Mouse (Mus musculus): ENCODE measurements around the gene Akap2. TPM values are rescaled to one million over a fixed set of nuclear protein-coding genes. Genes with fewer than 3 reads are reported as not detected.
A peak's percentile ranks its signal among the peaks of the same experiment; 100 is the strongest.

Gene Akap2
- total RNA-seq, 1 experiment from 2014 or later = 158 TPM

- no peak for DNase-seq
Measured at GRCm38 (mm10) chr4:57797548-57798285, 80.3 kb downstream of the Akap2 start.

DNA sequence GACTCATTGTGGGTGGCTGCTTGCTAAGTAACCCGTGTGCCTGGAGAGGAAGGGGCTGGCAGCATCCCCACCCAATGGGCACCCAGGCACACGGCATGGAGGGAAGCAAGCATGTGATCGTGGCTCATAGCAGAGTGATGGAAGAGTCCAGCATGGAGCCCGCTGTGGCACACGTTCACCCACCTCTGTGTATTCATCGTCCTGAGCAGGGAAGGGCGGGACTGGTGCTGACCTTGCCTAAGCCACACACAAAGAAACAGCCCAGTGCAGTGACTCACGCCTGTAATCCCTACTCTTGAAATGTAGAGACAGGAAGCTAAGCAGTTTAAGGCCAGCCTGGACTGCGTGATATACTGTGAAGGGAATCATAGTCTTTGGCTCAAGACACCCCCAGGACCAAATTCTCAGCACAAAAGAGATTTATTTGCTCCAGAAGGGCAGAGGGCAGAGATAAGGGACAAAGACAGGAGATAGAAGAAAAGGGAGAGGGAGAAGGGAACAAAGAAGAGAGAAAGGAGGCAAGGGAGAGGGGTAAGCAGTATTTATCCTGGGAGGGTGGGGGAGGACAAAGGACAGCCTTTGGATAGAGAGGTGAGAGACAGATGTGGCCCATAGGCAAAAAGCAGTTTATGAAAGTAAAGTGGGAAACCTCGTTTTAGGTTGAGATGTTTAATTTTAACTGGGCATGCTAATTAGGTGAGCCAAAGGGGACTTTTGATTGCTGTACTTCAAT is 81.0 kb downstream of the Akap2 start:
- peak; percentile 62 for DNase-seq

GRCm38 (mm10) chr4:57799297-57799696 is 81.8 kb downstream of the Akap2 start:
- DNase-seq = no peak

- no peak for DNase-seq
Measured at GRCm38 (mm10) chr4:57801239-57801638, 83.8 kb downstream of the Akap2 start.

DNA sequence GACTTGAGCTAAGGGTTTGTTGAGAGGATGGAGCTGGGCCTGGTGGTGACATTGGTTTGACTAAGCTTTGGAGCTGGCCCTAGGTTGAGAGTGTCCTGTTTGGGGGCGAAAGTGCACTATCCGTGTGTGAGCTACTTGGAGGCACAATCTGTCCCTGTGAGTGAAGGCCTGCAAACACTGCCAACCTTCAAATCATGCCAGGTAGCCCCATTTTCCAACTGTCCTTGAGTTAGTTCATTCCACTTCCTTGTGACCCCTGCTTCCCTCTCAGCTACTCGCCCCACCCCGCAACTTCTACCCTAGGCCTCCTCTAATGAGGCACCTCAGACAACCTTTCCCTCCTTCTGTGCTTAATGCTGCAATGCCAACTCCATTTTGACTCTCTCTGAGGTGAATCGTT is 84.5 kb downstream of the Akap2 start:
- no peak for DNase-seq

DNA sequence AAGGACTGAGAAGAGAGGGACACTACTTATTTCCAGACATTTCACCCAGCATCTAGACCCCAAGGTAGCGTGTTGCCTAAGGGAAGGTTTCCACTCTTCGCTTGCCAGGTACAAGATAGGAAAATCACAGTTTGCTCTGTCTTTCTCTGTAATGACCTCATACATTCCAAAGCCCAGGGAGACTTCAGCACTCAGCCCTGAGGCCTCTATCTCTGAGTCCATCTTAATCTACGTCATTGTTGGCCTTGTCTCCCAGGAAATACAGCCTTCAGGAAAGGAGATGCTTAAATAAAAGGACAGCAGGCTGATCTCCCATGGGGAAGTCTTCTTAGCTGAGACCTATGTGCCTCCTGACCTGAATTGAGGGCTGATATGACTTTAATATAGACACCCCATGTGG is 85.0 kb downstream of the Akap2 start:
- DNase-seq = no peak

GRCm38 (mm10) chr4:57804902-57805301 is 87.4 kb downstream of the Akap2 start:
- no peak for DNase-seq

DNA sequence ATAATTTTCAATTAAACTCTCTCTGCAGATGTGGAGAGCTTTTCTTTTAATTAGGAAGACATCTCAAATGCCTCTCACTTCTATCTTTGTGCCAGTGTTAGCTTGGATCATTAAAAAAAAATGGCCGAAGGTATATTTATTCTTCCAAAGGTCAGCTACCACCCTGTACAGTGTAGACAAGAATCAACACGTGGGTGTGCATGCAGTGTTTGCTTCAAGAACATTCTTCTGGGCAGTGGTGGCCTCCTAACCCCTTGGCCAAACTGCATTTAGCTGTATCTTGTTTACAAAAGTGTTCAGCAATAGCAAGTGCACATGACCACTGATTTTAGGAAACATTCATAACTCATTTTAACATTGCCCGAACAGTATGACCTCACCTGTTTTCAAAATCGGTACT is 92.0 kb downstream of the Akap2 start:
- DNase-seq = no peak

DNA sequence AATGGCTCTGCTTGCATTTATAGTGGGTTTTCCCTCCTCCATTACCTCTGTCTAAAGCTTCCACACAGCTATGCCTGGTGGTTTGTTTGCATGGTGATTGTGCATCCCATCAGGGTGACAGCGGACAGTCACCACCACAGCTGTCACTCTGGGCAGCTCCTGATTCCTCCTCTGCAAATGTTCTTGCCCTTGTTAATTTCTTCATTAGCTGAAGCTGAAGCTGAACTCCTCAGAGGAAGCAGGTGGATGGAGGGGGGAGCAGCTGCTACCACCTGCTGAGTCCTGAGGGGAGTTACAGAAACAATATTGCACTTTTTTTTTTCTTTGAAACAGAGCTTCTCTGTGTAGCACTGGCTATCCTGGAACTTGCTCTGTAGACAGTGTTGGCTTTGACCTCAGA is 94.6 kb downstream of the Akap2 start:
- no peak for DNase-seq

- no peak for DNase-seq
Measured at GRCm38 (mm10) chr4:57812916-57813575, 95.6 kb downstream of the Akap2 start.

DNA sequence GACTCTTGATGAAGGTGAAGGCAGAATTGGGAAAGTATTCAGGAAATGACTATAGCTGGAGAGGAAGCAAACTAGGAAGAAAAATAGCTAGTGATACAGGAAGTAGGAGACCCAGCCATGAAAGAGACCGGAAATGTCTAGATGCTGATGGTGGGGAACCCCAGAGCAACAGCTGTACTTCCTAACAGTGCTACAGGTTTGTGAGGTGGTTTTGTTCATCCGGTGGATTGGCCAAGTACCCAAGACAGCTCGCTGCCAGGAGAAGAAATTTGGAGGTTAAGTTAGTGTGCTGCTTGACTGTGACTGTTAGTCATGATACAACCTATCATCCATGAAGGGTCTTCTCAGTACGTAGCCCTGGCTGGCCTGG is 96.1 kb downstream of the Akap2 start:
- no peak for DNase-seq

GRCm38 (mm10) chr4:57815355-57815754 is 97.9 kb downstream of the Akap2 start:
- no peak for DNase-seq

DNA sequence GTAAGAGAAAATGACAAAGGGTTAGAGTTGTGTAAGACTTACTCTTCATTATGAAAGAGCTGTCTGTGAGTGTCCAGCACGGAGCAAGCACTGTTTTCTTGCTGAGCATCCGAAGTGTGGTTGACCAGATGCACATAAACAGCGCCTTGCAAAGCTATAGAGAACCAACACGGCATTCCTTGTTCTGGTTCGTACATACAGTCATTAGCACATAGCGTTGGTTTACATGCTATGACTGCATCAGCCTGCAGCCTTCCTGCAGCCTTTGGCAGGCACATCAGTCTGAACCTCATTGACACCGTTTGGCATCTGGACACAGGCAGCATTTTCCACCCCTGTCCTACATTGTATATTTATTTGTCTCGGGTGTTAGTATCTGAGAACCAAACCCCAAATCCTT is 98.7 kb downstream of the Akap2 start:
- DNase-seq = no peak

DNA sequence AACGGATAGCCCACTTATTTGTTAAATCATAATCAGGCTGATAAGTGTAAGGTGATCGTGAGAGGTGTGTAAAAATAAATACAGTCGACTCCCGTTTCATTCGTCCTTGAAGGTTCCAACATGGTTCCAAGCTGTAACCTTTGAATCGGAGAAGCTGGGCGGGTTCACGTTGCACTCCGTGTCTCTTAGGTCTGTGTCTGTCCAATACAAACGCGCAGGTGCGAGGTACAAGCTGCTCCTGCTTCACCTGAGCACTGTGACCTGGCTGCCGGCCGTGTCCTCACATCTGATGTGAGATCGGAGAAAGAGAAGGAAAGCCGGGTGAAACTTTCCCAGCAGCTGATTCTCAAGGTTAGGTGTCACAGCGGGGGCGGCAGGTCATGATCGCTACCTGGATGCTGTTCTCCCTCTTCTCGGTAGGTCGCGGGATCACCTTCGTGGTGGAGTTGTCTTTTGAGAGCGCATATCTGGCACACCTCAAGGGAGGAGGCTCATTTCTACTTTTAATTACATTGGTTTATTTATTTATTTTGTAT is 103.5 kb downstream of the Akap2 start:
- no peak for DNase-seq

GRCm38 (mm10) chr4:57821556-57822356 is 104.3 kb downstream of the Akap2 start:
- no peak for DNase-seq

- no peak for DNase-seq
Measured at GRCm38 (mm10) chr4:57822641-57823040, 105.2 kb downstream of the Akap2 start.

GRCm38 (mm10) chr4:57824626-57825240 is 107.3 kb downstream of the Akap2 start:
- no peak for DNase-seq

DNA sequence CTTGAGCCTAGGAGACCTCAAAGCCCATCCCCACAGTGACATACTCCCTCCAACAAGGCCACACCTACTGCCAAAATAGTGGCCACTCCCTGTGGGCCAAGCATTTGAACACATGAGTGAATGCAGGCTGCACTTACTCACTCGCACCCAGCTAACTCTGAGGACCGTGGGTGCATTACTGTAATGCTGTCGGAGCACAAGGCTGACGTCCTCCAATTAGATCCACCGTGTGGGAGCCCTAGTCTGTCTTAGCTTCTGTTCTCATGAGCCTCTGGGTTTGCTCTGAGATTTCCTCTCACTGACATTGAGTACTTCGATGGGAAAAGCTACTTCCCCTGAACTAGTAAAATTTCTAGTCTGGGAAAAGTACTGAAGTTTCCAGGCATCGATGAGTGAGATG is 108.8 kb downstream of the Akap2 start:
- no peak for DNase-seq

DNA sequence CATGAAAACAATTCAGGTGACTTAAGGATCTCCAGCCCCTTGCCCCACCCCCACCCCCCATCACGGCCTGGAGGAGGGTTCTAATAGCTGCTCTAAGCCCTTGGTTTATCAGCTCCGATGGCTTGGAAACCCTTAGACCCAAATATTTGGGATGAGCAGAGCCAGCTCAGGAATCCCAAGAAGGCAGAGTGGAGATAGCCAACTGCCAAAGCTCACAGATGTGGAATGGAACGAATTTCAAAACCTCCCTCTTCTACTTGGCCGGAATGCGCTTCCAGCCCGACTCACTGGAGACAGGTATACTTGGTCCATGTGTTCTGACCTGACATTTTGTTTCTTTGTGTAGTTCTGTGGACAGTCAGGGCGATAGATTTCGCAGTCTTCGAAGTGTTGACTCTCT is 111.7 kb downstream of the Akap2 start:
- no peak for DNase-seq

DNA sequence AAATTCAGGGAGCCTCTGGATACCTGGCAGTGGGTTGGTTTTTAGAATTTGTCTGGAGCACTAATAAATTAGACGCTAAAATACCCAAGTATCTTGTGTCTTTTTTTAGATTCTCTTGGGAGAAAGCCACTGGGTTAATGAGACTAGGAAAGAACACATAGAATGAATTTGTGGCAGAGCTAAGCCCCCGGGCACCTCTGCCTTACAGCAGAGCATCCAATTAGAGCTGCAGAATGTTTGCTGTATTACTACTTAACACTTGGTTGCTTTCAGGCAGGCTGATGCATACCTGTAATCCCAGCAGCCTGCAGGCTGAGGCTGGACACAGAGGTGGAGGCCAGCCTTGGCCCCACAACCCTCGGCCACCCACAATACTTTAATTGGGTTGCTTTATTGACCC is 112.3 kb downstream of the Akap2 start:
- DNase-seq = no peak

DNA sequence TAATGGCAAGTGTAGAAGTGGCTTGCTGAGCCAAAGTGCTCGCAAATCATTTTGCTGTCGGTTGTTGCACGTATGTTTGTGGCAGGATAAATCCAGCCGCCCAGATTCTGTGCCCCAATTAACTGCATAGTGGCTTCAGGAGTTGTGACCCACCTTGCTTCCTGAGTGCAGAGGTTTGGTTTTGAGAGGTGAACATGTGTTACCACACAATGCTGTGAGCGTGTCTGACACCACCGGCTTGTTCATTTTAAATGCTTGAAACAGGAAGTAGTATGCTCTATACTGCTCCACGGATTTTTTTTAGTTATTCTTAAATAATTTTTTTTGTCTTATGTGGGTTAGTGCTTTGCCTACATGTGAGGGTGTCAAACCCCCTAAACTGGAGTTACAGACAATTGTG is 114.9 kb downstream of the Akap2 start:
- no peak for DNase-seq

- DNase-seq = no peak
Measured at GRCm38 (mm10) chr4:57833060-57833459, 115.6 kb downstream of the Akap2 start.

Measured in adrenal gland, postnatal 25 days (tissue).